Mouse (Mus musculus) bone marrow, adult 2 months (tissue): ENCODE results near the gene Ncoa5. TPM values are rescaled to one million over a fixed set of nuclear protein-coding genes. Genes with fewer than 3 reads are reported as not detected.

Experiments
- H3K27ac ChIP-seq: fragments of 200-500 bp; 2 replicates; pipeline ENCODE4 v1.5.1; 2012; ENCODE audit warnings: low read depth, mild to moderate bottlenecking, control low read depth, inconsistent platforms, low read length; ENCODE audit not compliant: control insufficient read depth, poor library complexity, insufficient read depth
- H3K4me1 ChIP-seq: fragments of 200-500 bp; 2 replicates; pipeline ENCODE4 v1.6.1; 2011; ENCODE audit warnings: low read length; ENCODE audit not compliant: control insufficient read depth, insufficient read depth
- H3K4me3 ChIP-seq: fragments of 200-500 bp; replicated peaks from 2 replicates; pipeline ENCODE3; 2011; ENCODE audit warnings: mild to moderate bottlenecking, low read depth, low read length, control low read depth; ENCODE audit not compliant: control insufficient read depth
- CTCF ChIP-seq: fragments of 200-500 bp; IDR thresholded peaks from 2 replicates; pipeline ENCODE4 v1.5.1; 2011; ENCODE audit warnings: low read length, control low read depth; ENCODE audit not compliant: control insufficient read depth, insufficient read depth
- POLR2A ChIP-seq: fragments of 200-500 bp; IDR thresholded peaks from 2 replicates; pipeline ENCODE4 v1.6.1; 2011; ENCODE audit warnings: low read depth, mild to moderate bottlenecking, control low read depth, low read length, borderline replicate concordance; ENCODE audit not compliant: control insufficient read depth
- WGBS: fragments of 180-500 bp; shearing (Covaris S2); methylation state at CpG from one replicate; pipeline ENCODE4 v1.1.7; 2018; 5-methylcytosine and 5-hydroxymethylcytosine counted together
- polyA plus RNA-seq: library from polyadenylated mRNA; stranded (reverse); fragments of >200 nt; gene quantifications from 2 replicates; pipeline ENCODE4 v1.2.4, GENCODE M21; 2011; ENCODE audit warnings: low replicate concordance; ENCODE audit not compliant: missing spikeins, insufficient read depth, insufficient read length

The Ncoa5 gene
- 15.9 and 30.7 TPM in 2 replicates for polyA plus RNA-seq

DNA sequence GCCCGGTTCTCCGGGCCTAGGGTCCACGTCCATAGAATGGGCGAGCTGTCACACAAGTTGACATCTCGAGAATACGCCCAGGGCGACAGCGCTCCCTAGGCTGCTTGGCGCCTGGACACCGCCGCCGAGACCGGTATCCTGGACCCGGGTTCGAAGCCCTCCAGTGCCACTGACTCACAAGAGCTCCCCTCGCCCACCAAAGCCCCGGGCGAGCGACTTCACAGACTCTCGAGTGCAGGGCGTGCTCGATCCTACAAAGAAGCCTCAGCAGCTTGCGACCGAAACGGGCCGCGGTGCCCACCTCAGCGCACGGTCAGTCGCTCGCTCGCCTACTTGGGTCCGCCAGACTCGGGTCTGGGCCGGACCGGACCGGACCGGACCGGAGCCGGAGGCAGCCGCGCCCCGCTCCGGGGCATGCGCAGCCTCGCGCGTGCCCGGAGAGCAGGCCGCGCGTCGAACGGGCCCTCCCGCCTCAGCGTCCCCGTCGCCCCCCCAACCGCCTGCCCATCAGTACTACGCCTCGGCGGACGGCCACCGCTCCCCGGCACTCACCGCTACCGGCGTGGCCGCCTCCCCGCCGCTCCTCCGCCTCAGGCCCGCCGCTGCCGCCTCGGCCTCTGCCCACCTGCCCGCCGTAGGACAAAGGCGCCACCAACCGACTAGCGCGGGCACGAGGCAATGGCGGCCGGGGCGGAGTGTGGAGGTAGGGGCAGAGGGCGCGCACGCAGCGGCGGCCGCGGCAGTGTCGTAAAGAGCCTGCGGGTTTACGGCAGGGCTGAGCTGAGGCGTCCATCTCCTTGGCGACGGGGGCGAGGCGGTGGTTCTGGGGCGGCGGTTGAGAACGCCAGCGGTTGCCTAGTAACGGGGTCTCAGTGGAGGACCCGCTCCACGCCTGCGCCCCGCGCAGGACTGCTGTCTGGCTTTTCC lies at the start of gene Ncoa5:
TSS of gene Ncoa5 (minus strand) at position 737 of the 927 bp plus-strand sequence.
- WGBS = under 1% methylated on average over 110 of the region's 111 CpGs
- Histone ChIP-seq H3K4me3 (peak within 1 kb of the TSS; percentile 87), H3K27ac (peak within 1 kb of the TSS; percentile 50; the same call in 1 of the 2 replicates), H3K4me1 (peaks cover 3% of the 10 kb centered on the region)
- peak; percentile 77; the same call in 1 of the 2 replicates for TF ChIP-seq POLR2A
- TF ChIP-seq CTCF = no peak

DNA sequence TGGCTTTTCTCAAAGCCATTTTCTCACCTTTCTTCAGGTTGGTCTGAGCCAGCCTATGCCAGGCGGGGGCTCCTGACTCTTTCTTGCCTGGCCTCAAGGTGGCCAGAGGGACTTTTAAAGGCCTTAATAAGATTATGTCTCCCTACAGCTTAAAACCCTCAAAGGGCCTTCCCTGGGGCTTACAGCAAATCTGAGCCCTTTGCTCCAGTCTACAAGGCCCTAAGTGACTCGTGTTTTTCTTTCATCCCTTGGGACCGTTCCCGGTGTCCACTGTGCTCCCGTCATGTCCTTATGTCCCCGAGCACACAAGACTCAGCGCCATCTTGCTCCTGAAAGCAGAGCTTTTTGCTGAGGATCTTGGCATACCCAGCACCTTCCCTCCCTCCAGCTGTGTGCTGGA lies 46.6 kb upstream of the Ncoa5 start:
- no peak for TF ChIP-seq CTCF
- TF ChIP-seq POLR2A = no peak
- H3K27ac ChIP-seq = no peak overlapping the region
- 33% methylated on average over 7 of the region's 7 CpGs for WGBS
- H3K4me1 ChIP-seq = no peaks in the 10 kb centered on the region
- H3K4me3 ChIP-seq = no peak overlapping the region

DNA sequence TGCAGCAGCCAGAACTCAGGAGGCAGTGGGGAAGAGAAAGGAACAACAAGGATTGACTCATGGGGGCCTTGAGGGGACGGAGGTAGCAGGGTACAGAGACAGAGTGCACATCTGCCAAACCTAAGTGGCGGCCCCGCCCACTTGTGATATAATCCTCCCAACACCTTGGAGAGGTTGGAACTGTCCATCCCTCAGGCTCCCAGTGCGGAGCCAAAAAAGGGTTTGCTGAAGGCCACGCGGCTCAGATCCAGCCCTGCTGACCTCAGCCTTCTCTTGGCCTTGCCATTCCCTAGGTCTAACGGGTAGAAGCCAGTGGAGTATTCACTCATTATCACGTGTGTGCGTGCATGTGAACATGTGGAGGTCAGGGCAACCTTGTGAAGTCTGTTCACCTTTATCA lies 46.0 kb upstream of the Ncoa5 start:
- H3K4me1 ChIP-seq = no peaks in the 10 kb centered on the region
- no peak for TF ChIP-seq POLR2A
- WGBS = 30% methylated on average over 9 of the region's 9 CpGs

DNA sequence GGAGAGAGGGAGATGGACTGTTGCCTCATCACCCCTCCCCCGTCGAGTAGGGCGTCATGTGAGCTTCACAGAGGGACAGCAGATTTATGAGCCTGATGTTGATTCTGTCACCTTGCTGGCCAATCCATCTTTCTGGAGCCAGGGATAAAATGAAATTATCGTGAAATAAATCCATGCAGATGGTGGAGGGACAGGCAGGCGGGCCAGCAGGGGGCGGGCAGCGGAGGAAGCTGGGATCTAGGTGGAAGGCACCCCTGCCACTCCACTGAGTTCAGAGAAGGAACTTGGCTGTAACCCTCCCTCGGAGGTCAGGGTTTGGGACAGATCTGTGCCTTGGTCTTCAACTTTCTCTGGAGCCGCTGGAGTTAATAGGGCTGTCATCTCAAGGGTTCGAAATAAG lies 43.9 kb upstream of the Ncoa5 start:
- no peak for TF ChIP-seq CTCF
- TF ChIP-seq POLR2A = no peak
- WGBS = 19% methylated on average over 10 of the region's 10 CpGs
- Histone ChIP-seq H3K4me3 (no peak overlapping the region), H3K4me1 (no peaks in the 10 kb centered on the region), H3K27ac (no peak overlapping the region)

More for the DNA sequence above, 46.0 kb upstream of the Ncoa5 start:
- H3K4me3 ChIP-seq = no peak overlapping the region
- H3K27ac ChIP-seq = no peak overlapping the region

DNA sequence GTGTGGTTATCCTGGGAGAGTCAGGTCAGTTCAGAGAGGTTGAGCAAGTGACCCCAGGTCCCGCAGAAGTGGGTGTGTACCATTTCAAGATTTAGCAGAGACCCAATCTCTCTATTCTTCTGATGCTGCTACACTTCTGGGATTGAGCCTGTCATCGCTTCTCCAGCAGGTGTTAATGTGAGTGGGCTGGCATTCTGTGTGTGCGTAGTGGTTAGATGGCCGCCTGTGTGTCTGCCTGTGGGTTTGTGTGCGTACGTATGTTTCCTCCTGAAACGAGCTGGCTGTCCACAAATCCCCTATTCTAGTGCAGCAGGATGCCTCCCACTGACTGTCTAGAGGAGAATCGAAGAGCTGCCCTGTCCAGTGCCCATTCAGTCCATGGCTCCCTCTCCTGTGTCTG lies 43.4 kb upstream of the Ncoa5 start:
- 28% methylated on average over 8 of the region's 8 CpGs for WGBS
- Histone ChIP-seq H3K4me3 (no peak overlapping the region), H3K27ac (no peak overlapping the region), H3K4me1 (no peaks in the 10 kb centered on the region)
- TF ChIP-seq POLR2A (no peak), CTCF (no peak)

DNA sequence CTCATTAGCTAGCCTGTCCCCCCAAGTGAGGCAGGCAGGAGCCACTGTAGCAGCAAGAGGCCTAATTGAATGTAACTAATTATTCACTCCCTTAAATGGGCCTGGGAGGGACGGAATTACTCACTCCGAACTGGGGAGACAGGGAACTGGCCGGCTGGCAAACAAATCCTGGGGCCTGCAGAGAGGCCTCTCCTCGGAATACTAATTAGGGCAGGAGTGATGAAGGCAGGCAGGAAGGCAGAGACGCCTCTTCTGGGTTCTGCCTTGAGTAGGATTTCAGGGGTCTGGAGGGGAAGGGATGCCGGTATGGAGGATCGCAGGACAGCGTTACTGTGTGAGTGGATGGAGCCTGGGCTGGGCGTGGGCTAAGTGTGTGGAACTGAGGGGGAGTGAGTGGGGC lies 42.4 kb upstream of the Ncoa5 start:
- no peak overlapping the region for H3K4me3 ChIP-seq
- 17% methylated on average over 9 of the region's 9 CpGs for WGBS
- no peaks in the 10 kb centered on the region for H3K4me1 ChIP-seq
- H3K27ac ChIP-seq = no peak overlapping the region
- TF ChIP-seq POLR2A (no peak), CTCF (no peak)

DNA sequence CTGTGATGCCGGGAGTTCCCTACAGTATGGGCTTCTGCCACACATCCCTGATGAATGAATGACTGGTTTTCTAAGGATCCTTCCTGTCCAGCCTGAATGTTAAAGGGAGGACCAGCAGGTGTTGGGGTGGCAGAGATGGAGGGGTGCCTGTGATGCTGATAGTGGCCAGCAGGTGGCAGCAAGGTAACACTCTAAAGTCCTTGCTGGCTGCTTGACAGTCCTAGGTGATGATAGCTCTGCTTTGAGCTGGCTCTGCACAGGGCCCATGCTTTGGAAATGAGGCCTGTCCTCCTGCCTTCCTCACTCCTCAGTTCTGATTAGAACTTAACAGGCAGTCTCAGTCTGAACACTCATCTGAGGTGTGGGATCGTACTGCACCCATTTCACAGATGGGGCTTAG lies 40.3 kb upstream of the Ncoa5 start:
- TF ChIP-seq POLR2A (no peak), CTCF (peak; percentile 95)
- Histone ChIP-seq H3K4me1 (no peaks in the 10 kb centered on the region), H3K27ac (no peak overlapping the region), H3K4me3 (no peak overlapping the region)
- 36% methylated on average over 2 of the region's 2 CpGs for WGBS

DNA sequence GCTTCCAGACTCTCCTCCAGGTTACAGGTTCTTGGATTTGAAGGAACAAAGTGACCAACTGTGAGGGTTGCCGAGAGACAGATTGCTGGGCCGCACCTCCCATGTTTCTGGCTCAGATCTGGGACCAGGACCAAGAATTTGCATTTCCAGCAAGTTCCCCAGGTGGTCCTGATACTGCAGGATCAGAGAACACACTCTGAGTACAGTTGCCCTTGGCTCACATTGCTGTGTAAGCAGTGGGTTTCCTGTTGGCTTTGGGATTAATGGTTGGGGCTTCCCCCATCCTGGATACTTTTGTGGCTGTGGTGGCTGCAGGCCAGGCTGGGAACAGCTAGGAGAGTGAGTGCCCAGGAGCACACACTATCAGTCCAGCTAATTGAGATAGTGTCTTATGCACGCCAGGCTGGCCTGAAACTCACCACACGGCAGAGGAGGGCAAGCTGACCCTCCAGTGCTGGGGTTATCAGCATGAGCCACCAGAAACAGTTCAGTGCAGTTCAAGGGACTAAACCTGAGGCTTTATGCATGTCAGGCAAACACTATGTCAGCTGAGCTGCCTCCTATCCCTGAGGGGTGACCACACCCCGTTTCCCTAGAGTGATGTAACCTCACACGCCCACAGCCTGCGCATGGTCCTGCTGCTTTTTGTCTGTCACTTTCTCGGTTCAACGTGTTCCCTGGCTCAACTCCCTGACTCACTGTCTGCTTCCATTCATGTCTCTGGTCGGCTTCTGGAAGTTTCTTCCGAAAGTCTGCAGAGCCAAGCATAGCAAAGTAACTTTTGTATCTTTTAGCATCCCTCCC lies 39.6 kb upstream of the Ncoa5 start:
- WGBS = 32% methylated on average over 11 of the region's 11 CpGs
- no peak overlapping the region for H3K27ac ChIP-seq
- no peaks in the 10 kb centered on the region for H3K4me1 ChIP-seq
- no peak for TF ChIP-seq POLR2A
- no peak for TF ChIP-seq CTCF
- no peak overlapping the region for H3K4me3 ChIP-seq
